In genomic region chr13:56616386-56616785, GRCm38 (mm10) we compare ENCODE assay signal across 15 mouse cellular contexts. TPM values are rescaled to one million over a fixed set of nuclear protein-coding genes. Genes with fewer than 3 reads are reported as not detected.
DNase-seq lines count a peak whose midpoint lies in the region; TF ChIP-seq lines count a peak whose summit lies in the region.
"Had no signal": no experiment of that assay in that cellular context is flagged by ENCODE, and none has a peak within 500 bp of the region (broad histone marks: within the 10 kb centered on the region; RNA-seq: fewer than 3 reads in every experiment).

No protein-coding gene starts in this region.

- 65% methylated on average over 7 of the region's 7 CpGs for WGBS in embryonic facial prominence, embryonic 10.5 days
- 11% methylated on average over 7 of the region's 7 CpGs for WGBS in small intestine, adult 2 months

- no peak for TF ChIP-seq CTCF in small intestine, adult 2 months (IDR thresholded peaks at IDR 0.05; ENCODE audit: extremely low read depth, insufficient read length, insufficient replicate concordance, low read depth, low read length)

- H3K27me3 ChIP-seq in embryonic facial prominence, embryonic 10.5 days (replicated peaks; ENCODE audit: low read depth, poor library complexity, severe bottlenecking) = peaks cover 5% of the 10 kb centered on the region; the same call in 1 of the 2 replicates
- no peaks in the 10 kb centered on the region for H3K27me3 ChIP-seq in small intestine, adult 2 months (ENCODE audit: control insufficient read depth, insufficient read depth, low read length)
- H3K27me3 ChIP-seq: heart, embryonic 15.5 days; liver, embryonic 15.5 days had no signal

- H3K27ac ChIP-seq in embryonic facial prominence, embryonic 10.5 days (replicated peaks) = peak overlapping the region; percentile 60; the same call in 1 of the 2 replicates
- peak overlapping the region; percentile 50 for H3K27ac ChIP-seq in small intestine, adult 2 months (ENCODE audit: insufficient read depth, low read depth, low read length)
- H3K27ac ChIP-seq: forebrain, embryonic 12.5 days; heart, embryonic 15.5 days; hindbrain, embryonic 14.5 days; liver, embryonic 15.5 days had no signal

- TF ChIP-seq POLR2A in small intestine, adult 2 months (IDR thresholded peaks at IDR 0.05; ENCODE audit: low read depth, low read length) = no peak

- peaks cover 64% of the 10 kb centered on the region for H3K36me3 ChIP-seq in embryonic facial prominence, embryonic 10.5 days (replicated peaks)
- peaks cover 33% of the 10 kb centered on the region for H3K36me3 ChIP-seq in small intestine, adult 2 months (ENCODE audit: control insufficient read depth, insufficient read depth, low read length)
- H3K36me3 ChIP-seq: forebrain, embryonic 12.5 days; heart, embryonic 15.5 days; liver, embryonic 15.5 days; midbrain, embryonic 10.5 days had no signal

- no peaks in the 10 kb centered on the region for H3K9me3 ChIP-seq in embryonic facial prominence, embryonic 10.5 days
- H3K9me3 ChIP-seq: forebrain, embryonic 12.5 days; heart, embryonic 15.5 days; liver, embryonic 15.5 days; midbrain, embryonic 10.5 days had no signal

- no peak overlapping the region for H3K4me3 ChIP-seq in embryonic facial prominence, embryonic 10.5 days
- H3K4me3 ChIP-seq in small intestine, adult 2 months (ENCODE audit: low read depth, low read length) = no peak overlapping the region
- H3K4me3 ChIP-seq: forebrain, embryonic 12.5 days; heart, embryonic 15.5 days; liver, embryonic 15.5 days; midbrain, embryonic 10.5 days; myocyte had no signal

- H3K4me1 ChIP-seq in embryonic facial prominence, embryonic 10.5 days = peaks cover 81% of the 10 kb centered on the region
- peaks cover 50% of the 10 kb centered on the region for H3K4me1 ChIP-seq in small intestine, adult 2 months (ENCODE audit: control insufficient read depth, insufficient read depth, insufficient read length, low read length)

- peak; percentile 14 for DNase-seq in gastrocnemius, adult 18-20 months (ENCODE audit: low spot score)
- no peak for DNase-seq in gastrocnemius, adult 8-10 months (ENCODE audit: low spot score in 2 of 2)
- peak; percentile 27 for DNase-seq in kidney, postnatal 14 days
- DNase-seq in kidney, postnatal 10 days = no peak
- DNase-seq in embryonic facial prominence, embryonic 10.5 days (ENCODE audit: low spot score) = no peak
- DNase-seq in urinary bladder, postnatal 10 days (ENCODE audit: low spot score) = no peak
- DNase-seq in thymus, postnatal 4 days = no peak
- DNase-seq: right cerebral cortex, postnatal 25 days had no signal

RNA-seq across cellular contexts. Expression of gene Tgfbi, which starts 7.1 kb away (rescaled TPM):
- 10 to 100 TPM; 13.4 to 17.6 TPM for total RNA-seq in gastrocnemius, adult 18-20 months (2021)
- 10 to 100 TPM in 2 of 4 experiments, 1 to 10 TPM in 2; 3.8 to 15.6 (median 7.6) TPM for total RNA-seq in gastrocnemius, adult 8-10 months (2022)
- polyA plus RNA-seq in embryonic facial prominence, embryonic 10.5 days (2016; fragmentation: Nextera tagmentation; extraction: Ambion mirVana) = 50.1 and 65.4 TPM in 2 replicates
- 67.9 and 221 TPM in 2 replicates for polyA plus RNA-seq in small intestine, adult 2 months (2012; rRNA removed)

Comparison
In these comparisons a context has a peak if more than half of its experiments do, and no peak if none do; other contexts are left out.
1. DNase-seq: peak in gastrocnemius, adult 18-20 months (single experiment) and kidney, postnatal 14 days (single experiment); none in gastrocnemius, adult 8-10 months (0 of 2), kidney, postnatal 10 days (single experiment), embryonic facial prominence, embryonic 10.5 days (single experiment), urinary bladder, postnatal 10 days (single experiment) and thymus, postnatal 4 days (single experiment).